ENCODE assay signal across 27 mouse cellular contexts in the genomic region with DNA sequence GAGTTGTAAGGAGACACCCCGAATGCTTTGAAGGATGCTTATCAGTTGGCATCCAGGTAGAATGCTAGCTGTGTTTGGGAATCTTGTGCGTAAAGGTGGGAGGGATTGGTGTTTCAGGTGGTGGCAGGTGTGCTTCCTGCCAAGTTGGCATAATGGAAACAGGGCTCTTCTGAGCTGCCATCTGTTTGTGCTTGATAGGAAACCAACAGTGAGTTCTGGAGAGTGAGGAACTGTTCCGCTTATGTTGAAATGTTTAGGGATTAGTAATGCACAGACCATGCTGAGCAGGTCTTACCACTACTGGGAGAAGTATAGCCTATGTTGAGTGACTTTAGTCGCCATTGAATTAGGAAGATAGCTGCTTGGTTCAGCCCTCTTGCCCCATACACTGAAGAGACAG. TPM values are rescaled to one million over a fixed set of nuclear protein-coding genes. Genes with fewer than 3 reads are reported as not detected.
DNase-seq lines count a peak whose midpoint lies in the region; ATAC-seq lines count a peak whose summit lies in the region.
"Had no signal": no experiment of that assay in that cellular context is flagged by ENCODE, and none has a peak within 500 bp of the region (broad histone marks: within the 10 kb centered on the region; RNA-seq: fewer than 3 reads in every experiment).

No protein-coding gene starts in this region.

- H3K4me1 ChIP-seq in neural tube, embryonic 13.5 days (replicated peaks): peaks cover 22% of the 10 kb centered on the region; the same call in 1 of the 2 replicates
- H3K4me1 ChIP-seq: forebrain, embryonic 10.5 days; liver, embryonic 15.5 days; midbrain, embryonic 10.5 days had no signal

- H3K27ac ChIP-seq in neural tube, embryonic 13.5 days (replicated peaks): no peak overlapping the region
- H3K27ac ChIP-seq: embryonic facial prominence, embryonic 15.5 days; forebrain, embryonic 10.5 days; heart, adult 2 months; hindbrain, embryonic 13.5 days; liver, embryonic 15.5 days; midbrain, embryonic 10.5 days had no signal

- DNase-seq in heart, adult 11 months: peak; percentile 61
- DNase-seq in heart, postnatal 10 days: no peak
- DNase-seq in neural tube, embryonic 10.5 days (ENCODE audit: extremely low spot score, low spot score): no peak
- peak; percentile 66 to 83 for DNase-seq in cerebellum, postnatal 14 days
- DNase-seq in thymus, postnatal 4 days: no peak
- no peak for DNase-seq in kidney, adult 9 months
- DNase-seq: adrenal gland, postnatal 14 days; gastrocnemius, postnatal 14 days; heart, adult 2 months; heart, postnatal 36 days; kidney, adult 2 months; kidney, postnatal 10 days; liver; lung, postnatal 4 days; retina, postnatal 1 day; right cerebral cortex, postnatal 25 days; spleen, adult 18-20 months; thymus, postnatal 14 days had no signal

- H3K27me3 ChIP-seq in neural tube, embryonic 13.5 days: no peaks in the 10 kb centered on the region
- H3K27me3 ChIP-seq: embryonic facial prominence, embryonic 15.5 days; hindbrain, embryonic 13.5 days; liver, embryonic 15.5 days had no signal

- no peak overlapping the region for H3K4me3 ChIP-seq in neural tube, embryonic 13.5 days
- H3K4me3 ChIP-seq: embryonic facial prominence, embryonic 15.5 days; forebrain, embryonic 10.5 days; heart, adult 2 months; hindbrain, embryonic 13.5 days; layer of hippocampus, adult 2 months; liver, embryonic 15.5 days; midbrain, embryonic 10.5 days had no signal

- intact Hi-C loops in heart, postnatal 10 days (cut with DNase I): no loop called here

- H3K9me3 ChIP-seq in neural tube, embryonic 13.5 days: no peaks in the 10 kb centered on the region
- H3K9me3 ChIP-seq: embryonic facial prominence, embryonic 15.5 days; forebrain, embryonic 10.5 days; hindbrain, embryonic 13.5 days; liver, embryonic 15.5 days; midbrain, embryonic 10.5 days had no signal

- ATAC-seq in neural tube, embryonic 13.5 days (ENCODE audit: low read depth): 0 out of 2 replicates have a peak, but pooled peaks have one; percentile 23
- no peak for ATAC-seq in megakaryocyte-erythroid progenitor cell, adult 5-6 weeks (replicated peaks; ENCODE audit: low FRiP score, low TSS enrichment, poor library complexity, severe bottlenecking)
- ATAC-seq: forebrain, embryonic 16.5 days had no signal

- no peak overlapping the region for H3K9ac ChIP-seq in neural tube, embryonic 13.5 days
- H3K9ac ChIP-seq: embryonic facial prominence, embryonic 15.5 days; hindbrain, embryonic 13.5 days; liver, embryonic 15.5 days had no signal

- WGBS in neural tube, embryonic 13.5 days: 90% methylated on average over 4 of the region's 4 CpGs

- H3K4me2 ChIP-seq in neural tube, embryonic 13.5 days: no peak overlapping the region
- H3K4me2 ChIP-seq: embryonic facial prominence, embryonic 15.5 days; hindbrain, embryonic 13.5 days; liver, embryonic 15.5 days had no signal

- peaks cover 30% of the 10 kb centered on the region for H3K36me3 ChIP-seq in neural tube, embryonic 13.5 days

RNA-seq across cellular contexts. Expression of gene Tulp4, which starts 12.6 kb away (rescaled TPM):
- 100 to 1,000 TPM; 135 to 136 TPM for total RNA-seq in heart, postnatal 10 days (2021)
- polyA plus RNA-seq in neural tube, embryonic 13.5 days (2015; fragmentation: Nextera tagmentation; extraction: Ambion mirVana): 145 and 156 TPM in 2 replicates
- 4.4 and 12.6 TPM in 2 replicates for total RNA-seq in megakaryocyte-erythroid progenitor cell, adult 5-6 weeks (2014; fragmentation: Nextera tagmentation)
- total RNA-seq in megakaryocyte-erythroid progenitor cell, adult 5-6 weeks (2017): 12.5 and 20.0 TPM in 2 replicates

RNA-seq across cellular contexts. Expression of gene Gtf2h5, which starts 39.3 kb away (rescaled TPM):
- 10 to 100 TPM; 84.6 to 92.8 TPM for total RNA-seq in heart, postnatal 10 days (2021)
- polyA plus RNA-seq in neural tube, embryonic 13.5 days (2015; fragmentation: Nextera tagmentation; extraction: Ambion mirVana): 207 and 225 TPM in 2 replicates
- 78.5 and 82.2 TPM in 2 replicates for total RNA-seq in megakaryocyte-erythroid progenitor cell, adult 5-6 weeks (2014; fragmentation: Nextera tagmentation)
- 63.6 and 80.9 TPM in 2 replicates for total RNA-seq in megakaryocyte-erythroid progenitor cell, adult 5-6 weeks (2017)

RNA-seq across cellular contexts. Expression of gene Serac1, which starts 39.3 kb away (rescaled TPM):
- 1 to 10 TPM; 5.7 to 9.3 TPM for total RNA-seq in heart, postnatal 10 days (2021)
- 9.8 and 13.3 TPM in 2 replicates for polyA plus RNA-seq in neural tube, embryonic 13.5 days (2015; fragmentation: Nextera tagmentation; extraction: Ambion mirVana)
- total RNA-seq in megakaryocyte-erythroid progenitor cell, adult 5-6 weeks (2014; fragmentation: Nextera tagmentation): 3.9 and 4.3 TPM in 2 replicates
- total RNA-seq in megakaryocyte-erythroid progenitor cell, adult 5-6 weeks (2017): 8.5 and 12.4 TPM in 2 replicates

Comparison
In these comparisons a context has a peak if more than half of its experiments do, and no peak if none do; other contexts are left out.
1. DNase-seq: peak in heart, adult 11 months (single experiment) and cerebellum, postnatal 14 days (2 of 2); none in heart, postnatal 10 days (0 of 2), neural tube, embryonic 10.5 days (single experiment), thymus, postnatal 4 days (single experiment) and kidney, adult 9 months (single experiment).
2. RNA of gene Tulp4, which starts 12.6 kb away (total RNA-seq): 135 to 136 TPM in heart, postnatal 10 days; 4.4 to 20.0 TPM in megakaryocyte-erythroid progenitor cell, adult 5-6 weeks; every median in the first group is over 4 times any median in the second.